Mouse (Mus musculus): ENCODE data around the gene Slc35c1. TPM values are rescaled to one million over a fixed set of nuclear protein-coding genes. Genes with fewer than 3 reads are reported as not detected.
"Not testable (repeated sequence)": the region's sequence is repeated elsewhere in the genome, so short reads cannot be mapped to it uniquely, and the experiment has no call there.

The Slc35c1 gene
- polyA plus RNA-seq, 1 experiment = 7.8 TPM

- no peaks in the 10 kb centered on the region for H3K27me3 ChIP-seq (ENCODE audit: control insufficient read depth, insufficient read depth, low read length)
- H3K4me3 ChIP-seq (ENCODE audit: control insufficient read depth, low read depth, low read length) = peak overlapping the region; percentile 6
- H3K27ac ChIP-seq (ENCODE audit: control insufficient read depth, insufficient read depth, low read depth, low read length) = no peak overlapping the region
Measured at GRCm38 (mm10) chr2:92485640-92486295, 25.4 kb upstream of the Slc35c1 start.

GRCm38 (mm10) chr2:92484256-92485025 lies 24.1 kb upstream of the Slc35c1 start:
- Histone ChIP-seq H3K27ac (ENCODE audit: control insufficient read depth, insufficient read depth, low read depth, low read length) (no peak overlapping the region), H3K4me3 (ENCODE audit: control insufficient read depth, low read depth, low read length) (peak overlapping the region; percentile 22), H3K4me1 (ENCODE audit: control insufficient read depth, insufficient read depth, low read length) (no peaks in the 10 kb centered on the region; the same call in 1 of the 2 replicates), H3K36me3 (ENCODE audit: control insufficient read depth, insufficient read depth, low read length) (no peaks in the 10 kb centered on the region), H3K27me3 (ENCODE audit: control insufficient read depth, insufficient read depth, low read length) (no peaks in the 10 kb centered on the region)
- TF ChIP-seq POLR2A (IDR thresholded peaks at IDR 0.05; ENCODE audit: control insufficient read depth, low read depth, low read length) (no peak), CTCF (IDR thresholded peaks at IDR 0.05; ENCODE audit: control insufficient read depth, insufficient read depth, insufficient replicate concordance, low read depth, low read length) (no peak)

More at GRCm38 (mm10) chr2:92485640-92486295, 25.4 kb upstream of the Slc35c1 start:
- H3K36me3 ChIP-seq (ENCODE audit: control insufficient read depth, insufficient read depth, low read length) = no peaks in the 10 kb centered on the region
- H3K4me1 ChIP-seq (ENCODE audit: control insufficient read depth, insufficient read depth, low read length) = no peaks in the 10 kb centered on the region; the same call in 1 of the 2 replicates
- TF ChIP-seq CTCF (IDR thresholded peaks at IDR 0.05; ENCODE audit: control insufficient read depth, insufficient read depth, insufficient replicate concordance, low read depth, low read length) = peak; percentile 46; the same call in 1 of the 2 replicates
- no peak for TF ChIP-seq POLR2A (IDR thresholded peaks at IDR 0.05; ENCODE audit: control insufficient read depth, low read depth, low read length)

- H3K27me3 ChIP-seq (ENCODE audit: control insufficient read depth, insufficient read depth, low read length) = no peaks in the 10 kb centered on the region
Measured at GRCm38 (mm10) chr2:92483505-92483904, 23.2 kb upstream of the Slc35c1 start.

GRCm38 (mm10) chr2:92482551-92482950 lies 22.2 kb upstream of the Slc35c1 start:
- Histone ChIP-seq H3K27me3 (ENCODE audit: control insufficient read depth, insufficient read depth, low read length) (no peaks in the 10 kb centered on the region), H3K4me1 (ENCODE audit: control insufficient read depth, insufficient read depth, low read length) (no peaks in the 10 kb centered on the region; the same call in 1 of the 2 replicates)

More at GRCm38 (mm10) chr2:92483505-92483904, 23.2 kb upstream of the Slc35c1 start:
- Histone ChIP-seq H3K27ac (ENCODE audit: control insufficient read depth, insufficient read depth, low read depth, low read length) (no peak overlapping the region), H3K4me1 (ENCODE audit: control insufficient read depth, insufficient read depth, low read length) (no peaks in the 10 kb centered on the region; the same call in 1 of the 2 replicates), H3K4me3 (ENCODE audit: control insufficient read depth, low read depth, low read length) (no peak overlapping the region), H3K36me3 (ENCODE audit: control insufficient read depth, insufficient read depth, low read length) (no peaks in the 10 kb centered on the region)
- no peak for TF ChIP-seq POLR2A (IDR thresholded peaks at IDR 0.05; ENCODE audit: control insufficient read depth, low read depth, low read length)
- TF ChIP-seq CTCF (IDR thresholded peaks at IDR 0.05; ENCODE audit: control insufficient read depth, insufficient read depth, insufficient replicate concordance, low read depth, low read length) = no peak

GRCm38 (mm10) chr2:92478313-92478688 lies 18.0 kb upstream of the Slc35c1 start:
- H3K27me3 ChIP-seq (ENCODE audit: control insufficient read depth, insufficient read depth, low read length) = no peaks in the 10 kb centered on the region
- H3K27ac ChIP-seq (ENCODE audit: control insufficient read depth, insufficient read depth, low read depth, low read length) = no peak overlapping the region
- no peak overlapping the region for H3K4me3 ChIP-seq (ENCODE audit: control insufficient read depth, low read depth, low read length)
- no peaks in the 10 kb centered on the region for H3K4me1 ChIP-seq (ENCODE audit: control insufficient read depth, insufficient read depth, low read length)
- TF ChIP-seq CTCF (IDR thresholded peaks at IDR 0.05; ENCODE audit: control insufficient read depth, insufficient read depth, insufficient replicate concordance, low read depth, low read length) (no peak), POLR2A (IDR thresholded peaks at IDR 0.05; ENCODE audit: control insufficient read depth, low read depth, low read length) (no peak)
- no peaks in the 10 kb centered on the region for H3K36me3 ChIP-seq (ENCODE audit: control insufficient read depth, insufficient read depth, low read length)

More at GRCm38 (mm10) chr2:92482551-92482950, 22.2 kb upstream of the Slc35c1 start:
- TF ChIP-seq CTCF (IDR thresholded peaks at IDR 0.05; ENCODE audit: control insufficient read depth, insufficient read depth, insufficient replicate concordance, low read depth, low read length) (no peak), POLR2A (IDR thresholded peaks at IDR 0.05; ENCODE audit: control insufficient read depth, low read depth, low read length) (no peak)
- no peak overlapping the region for H3K27ac ChIP-seq (ENCODE audit: control insufficient read depth, insufficient read depth, low read depth, low read length)
- H3K4me3 ChIP-seq (ENCODE audit: control insufficient read depth, low read depth, low read length) = no peak overlapping the region
- H3K36me3 ChIP-seq (ENCODE audit: control insufficient read depth, insufficient read depth, low read length) = no peaks in the 10 kb centered on the region

GRCm38 (mm10) chr2:92477672-92478312 lies 17.5 kb upstream of the Slc35c1 start:
- Histone ChIP-seq H3K27ac (ENCODE audit: control insufficient read depth, insufficient read depth, low read depth, low read length) (peak overlapping the region; percentile 83), H3K27me3 (ENCODE audit: control insufficient read depth, insufficient read depth, low read length) (no peaks in the 10 kb centered on the region)
- no peak for TF ChIP-seq CTCF (IDR thresholded peaks at IDR 0.05; ENCODE audit: control insufficient read depth, insufficient read depth, insufficient replicate concordance, low read depth, low read length)
- no peak for TF ChIP-seq POLR2A (IDR thresholded peaks at IDR 0.05; ENCODE audit: control insufficient read depth, low read depth, low read length)

GRCm38 (mm10) chr2:92476580-92476979 lies 16.2 kb upstream of the Slc35c1 start:
- H3K4me3 ChIP-seq (ENCODE audit: control insufficient read depth, low read depth, low read length); H3K27ac ChIP-seq (ENCODE audit: control insufficient read depth, insufficient read depth, low read depth, low read length); H3K27me3 ChIP-seq (ENCODE audit: control insufficient read depth, insufficient read depth, low read length); H3K36me3 ChIP-seq (ENCODE audit: control insufficient read depth, insufficient read depth, low read length); H3K4me1 ChIP-seq (ENCODE audit: control insufficient read depth, insufficient read depth, low read length): not testable (repeated sequence)

More at GRCm38 (mm10) chr2:92477672-92478312, 17.5 kb upstream of the Slc35c1 start:
- Histone ChIP-seq H3K36me3 (ENCODE audit: control insufficient read depth, insufficient read depth, low read length) (no peaks in the 10 kb centered on the region), H3K4me1 (ENCODE audit: control insufficient read depth, insufficient read depth, low read length) (no peaks in the 10 kb centered on the region), H3K4me3 (ENCODE audit: control insufficient read depth, low read depth, low read length) (no peak overlapping the region)
